Mouse (Mus musculus) neural tube, embryonic 14.5 days (tissue): ENCODE results near the gene Hepacam. TPM values are rescaled to one million over a fixed set of nuclear protein-coding genes. Genes with fewer than 3 reads are reported as not detected.

Experiments
- ATAC-seq: fragments of 200-750 bp; cut with Nextera tagmentation; 2 replicates; pipeline ENCODE4 v1.8.0; 2017; ENCODE audit warnings: low read depth, mild to moderate bottlenecking, moderate TSS enrichment, moderate library complexity
- H3K27ac ChIP-seq: fragments of 300-500 bp; sonication (generic); 2 replicates; pipeline ENCODE4 v1.5.1; 2014; ENCODE audit warnings: low read depth, mild to moderate bottlenecking, control low read depth, low read length, moderate library complexity, mixed read lengths
- H3K27me3 ChIP-seq: fragments of 300-500 bp; sonication (generic); 2 replicates; pipeline ENCODE4 v1.6.1; 2014; ENCODE audit warnings: low read length; ENCODE audit not compliant: control insufficient read depth, insufficient read depth
- H3K36me3 ChIP-seq: fragments of 300-500 bp; sonication (generic); 2 replicates; pipeline ENCODE4 v1.6.1; 2014; ENCODE audit warnings: low read length, mixed read lengths; ENCODE audit not compliant: control insufficient read depth, insufficient read depth
- H3K4me1 ChIP-seq: fragments of 300-500 bp; sonication (generic); 2 replicates; pipeline ENCODE4 v1.6.1; 2014; ENCODE audit warnings: low read length; ENCODE audit not compliant: control insufficient read depth, insufficient read depth
- H3K4me2 ChIP-seq: fragments of 300-500 bp; sonication (generic); 2 replicates; pipeline ENCODE4 v1.6.1; 2014; ENCODE audit warnings: mild to moderate bottlenecking, low read depth, low read length, control low read depth
- H3K4me3 ChIP-seq: fragments of 300-500 bp; sonication (generic); 2 replicates; pipeline ENCODE4 v1.5.1; 2014; ENCODE audit warnings: low read depth, low read length, control low read depth, mixed read lengths
- H3K9ac ChIP-seq: fragments of 300-500 bp; sonication (generic); replicated peaks from 2 replicates; pipeline ENCODE4 v1.6.1; 2014; ENCODE audit warnings: low read depth, mild to moderate bottlenecking, control low read depth, low read length, mixed read lengths
- H3K9me3 ChIP-seq: fragments of 300-500 bp; sonication (generic); 2 replicates; pipeline ENCODE4 v1.6.1; 2016; ENCODE audit warnings: low read length; ENCODE audit not compliant: control insufficient read depth
- WGBS: fragments of 180-500 bp; shearing (Covaris S2); extraction: QIAGEN DNeasy Blood & Tissue Kit; methylation state at CpG from one replicate; pipeline ENCODE4 v1.1.7; 2014; 5-methylcytosine and 5-hydroxymethylcytosine counted together
- polyA plus RNA-seq: library from polyadenylated mRNA; unstranded; fragments of >200 nt; fragmentation: Nextera tagmentation; extraction: Ambion mirVana; gene quantifications from 2 replicates; pipeline ENCODE4 v1.2.1, GENCODE M21; 2014

The Hepacam gene
- polyA plus RNA-seq, 1 experiment from 2014 or later, result 20.8 TPM

- Histone ChIP-seq H3K4me3 (0 out of 2 replicates have a peak overlapping the region, but pooled peaks have one; percentile 10), H3K9me3 (no peaks in the 10 kb centered on the region), H3K4me2 (no peak overlapping the region), H3K27ac (no peak overlapping the region), H3K9ac (no peak overlapping the region), H3K4me1 (peaks cover 3% of the 10 kb centered on the region; the same call in 1 of the 2 replicates), H3K36me3 (no peaks in the 10 kb centered on the region), H3K27me3 (no peaks in the 10 kb centered on the region)
- ATAC-seq, result no peak
- 94% methylated on average over 7 of the region's 7 CpGs for WGBS
Measured at GRCm38 (mm10) chr9:37402501-37402900, 35.4 kb downstream of the Hepacam start.

GRCm38 (mm10) chr9:37403011-37403410 lies 35.9 kb downstream of the Hepacam start:
- H3K9me3 ChIP-seq, result no peaks in the 10 kb centered on the region
- H3K4me1 ChIP-seq, result peaks cover 4% of the 10 kb centered on the region
- no peak overlapping the region for H3K9ac ChIP-seq
- no peak overlapping the region for H3K4me2 ChIP-seq
- H3K27ac ChIP-seq, result no peak overlapping the region
- no peak overlapping the region for H3K4me3 ChIP-seq
- H3K27me3 ChIP-seq, result no peaks in the 10 kb centered on the region
- no peaks in the 10 kb centered on the region for H3K36me3 ChIP-seq
- no peak for ATAC-seq
- 90% methylated on average over 7 of the region's 7 CpGs for whole genome bisulfite sequencing

GRCm38 (mm10) chr9:37406372-37406771 lies 39.2 kb downstream of the Hepacam start:
- H3K4me3 ChIP-seq, result no peak overlapping the region
- H3K4me2 ChIP-seq, result no peak overlapping the region
- peak; percentile 42; the same call in 1 of the 2 replicates for ATAC-seq
- H3K27ac ChIP-seq, result no peak overlapping the region
- H3K4me1 ChIP-seq, result peaks cover 4% of the 10 kb centered on the region
- no peak overlapping the region for H3K9ac ChIP-seq
- H3K9me3 ChIP-seq, result no peaks in the 10 kb centered on the region
- 0% methylated on average over 1 of the region's 1 CpGs for WGBS
- no peaks in the 10 kb centered on the region for H3K27me3 ChIP-seq
- H3K36me3 ChIP-seq, result no peaks in the 10 kb centered on the region

- Histone ChIP-seq H3K27me3 (no peaks in the 10 kb centered on the region), H3K9ac (no peak overlapping the region; the same call in 1 of the 2 replicates), H3K27ac (no peak overlapping the region), H3K4me1 (peaks cover 4% of the 10 kb centered on the region), H3K9me3 (no peaks in the 10 kb centered on the region), H3K36me3 (no peaks in the 10 kb centered on the region), H3K4me2 (peak overlapping the region; percentile 38), H3K4me3 (no peak overlapping the region)
- ATAC-seq, result peak; percentile 80; the same call in 1 of the 2 replicates
- WGBS, result 9% methylated on average over 19 of the region's 19 CpGs
Measured at GRCm38 (mm10) chr9:37407850-37408502, 40.8 kb downstream of the Hepacam start.

GRCm38 (mm10) chr9:37409698-37410445 lies 42.7 kb downstream of the Hepacam start:
- Histone ChIP-seq H3K4me1 (peaks cover 4% of the 10 kb centered on the region), H3K9me3 (no peaks in the 10 kb centered on the region), H3K36me3 (no peaks in the 10 kb centered on the region), H3K27ac (no peak overlapping the region), H3K4me2 (no peak overlapping the region), H3K4me3 (no peak overlapping the region), H3K9ac (no peak overlapping the region), H3K27me3 (no peaks in the 10 kb centered on the region)
- WGBS, result 70% methylated on average over 8 of the region's 8 CpGs
- no peak for ATAC-seq

GRCm38 (mm10) chr9:37412989-37413388 lies 45.8 kb downstream of the Hepacam start:
- H3K4me1 ChIP-seq, result no peaks in the 10 kb centered on the region; the same call in 1 of the 2 replicates
- no peak overlapping the region for H3K4me2 ChIP-seq
- H3K9me3 ChIP-seq, result no peaks in the 10 kb centered on the region
- no peak for ATAC-seq
- H3K4me3 ChIP-seq, result no peak overlapping the region
- H3K27ac ChIP-seq, result no peak overlapping the region
- H3K27me3 ChIP-seq, result no peaks in the 10 kb centered on the region
- no peak overlapping the region for H3K9ac ChIP-seq
- 54% methylated on average over 3 of the region's 3 CpGs for WGBS
- no peaks in the 10 kb centered on the region for H3K36me3 ChIP-seq

- Histone ChIP-seq H3K4me3 (no peak overlapping the region), H3K36me3 (no peaks in the 10 kb centered on the region), H3K9me3 (no peaks in the 10 kb centered on the region), H3K4me2 (no peak overlapping the region), H3K27me3 (no peaks in the 10 kb centered on the region), H3K9ac (no peak overlapping the region), H3K27ac (no peak overlapping the region), H3K4me1 (no peaks in the 10 kb centered on the region)
- 86% methylated on average over 3 of the region's 3 CpGs for WGBS
- no peak for ATAC-seq
Measured at GRCm38 (mm10) chr9:37414666-37415065, 47.5 kb downstream of the Hepacam start.

- 77% methylated on average over 4 of the region's 4 CpGs for WGBS
- H3K9me3 ChIP-seq, result no peaks in the 10 kb centered on the region
- H3K9ac ChIP-seq, result no peak overlapping the region
- no peak overlapping the region for H3K4me3 ChIP-seq
- no peaks in the 10 kb centered on the region for H3K27me3 ChIP-seq
- no peaks in the 10 kb centered on the region for H3K4me1 ChIP-seq
- H3K36me3 ChIP-seq, result no peaks in the 10 kb centered on the region
- H3K27ac ChIP-seq, result no peak overlapping the region
- ATAC-seq, result no peak
- H3K4me2 ChIP-seq, result no peak overlapping the region
Measured at GRCm38 (mm10) chr9:37418791-37419190, 51.6 kb downstream of the Hepacam start.

GRCm38 (mm10) chr9:37420676-37421075 lies 53.5 kb downstream of the Hepacam start:
- Histone ChIP-seq H3K9ac (0 out of 2 replicates have a peak overlapping the region, but pooled peaks have one; percentile 21), H3K9me3 (no peaks in the 10 kb centered on the region), H3K4me1 (no peaks in the 10 kb centered on the region), H3K4me2 (peak overlapping the region; percentile 50), H3K4me3 (peak overlapping the region; percentile 14; the same call in 1 of the 2 replicates), H3K36me3 (no peaks in the 10 kb centered on the region), H3K27me3 (no peaks in the 10 kb centered on the region), H3K27ac (no peak overlapping the region)
- under 1% methylated on average over 27 of the region's 27 CpGs for WGBS
- peak; percentile 90 for ATAC-seq
